9 mouse cellular contexts compared by ENCODE assay signal in the genomic region with DNA sequence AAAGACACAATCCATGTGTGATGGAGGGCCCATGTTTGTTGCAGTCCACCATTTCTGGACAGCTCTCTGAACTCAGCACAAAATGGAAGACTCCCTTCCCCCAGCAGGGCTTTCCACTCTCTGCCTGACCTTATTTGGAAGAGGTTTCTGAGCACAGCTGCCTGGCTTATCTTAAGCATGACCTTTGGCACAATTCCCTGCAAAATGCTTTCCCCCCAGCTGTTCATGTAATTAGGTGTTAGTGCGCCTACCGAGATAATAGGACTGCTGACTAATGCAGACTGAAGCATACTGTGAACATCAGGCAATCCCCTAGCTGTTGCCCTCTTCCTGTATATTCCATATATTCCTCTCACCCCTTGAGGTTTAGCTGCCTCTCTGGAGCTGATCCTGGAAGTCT. TPM values are rescaled to one million over a fixed set of nuclear protein-coding genes. Genes with fewer than 3 reads are reported as not detected.
DNase-seq lines count a peak whose midpoint lies in the region; ATAC-seq and TF ChIP-seq lines count a peak whose summit lies in the region.
"Had no signal": no experiment of that assay in that cellular context is flagged by ENCODE, and none has a peak within 500 bp of the region (broad histone marks: within the 10 kb centered on the region; RNA-seq: fewer than 3 reads in every experiment).

No protein-coding gene starts in this region.

- TF ChIP-seq POLR2A in brain, embryonic 14.5 days (IDR thresholded peaks at IDR 0.05; ENCODE audit: borderline replicate concordance, extremely low read depth, insufficient read depth, insufficient read length, poor library complexity, severe bottlenecking): no peak

- no peak for TF ChIP-seq EP300 in lung, postnatal 0 days (IDR thresholded peaks at IDR 0.05)

- H3K4me2 ChIP-seq in heart, embryonic 16.5 days (ENCODE audit: low read depth, low read length): no peak overlapping the region
- no peak overlapping the region for H3K4me2 ChIP-seq in lung, postnatal 0 days (replicated peaks; ENCODE audit: low read depth, low read length)
- H3K4me2 ChIP-seq in forebrain, embryonic 11.5 days (ENCODE audit: low read depth, low read length, severe bottlenecking): no peak overlapping the region
- H3K4me2 ChIP-seq: limb, embryonic 15.5 days had no signal

- H3K4me3 ChIP-seq in heart, embryonic 16.5 days (ENCODE audit: low read length): no peak overlapping the region
- no peak overlapping the region for H3K4me3 ChIP-seq in lung, postnatal 0 days (ENCODE audit: low read depth, low read length)
- no peak overlapping the region for H3K4me3 ChIP-seq in forebrain, embryonic 11.5 days (ENCODE audit: low read depth, low read length)
- H3K4me3 ChIP-seq: limb, embryonic 15.5 days had no signal

- peak overlapping the region; percentile 39 for H3K27ac ChIP-seq in heart, embryonic 16.5 days (ENCODE audit: low read length)
- H3K27ac ChIP-seq in lung, postnatal 0 days (ENCODE audit: low read length): no peak overlapping the region
- H3K27ac ChIP-seq in forebrain, embryonic 11.5 days (ENCODE audit: low read depth, low read length): no peak overlapping the region
- H3K27ac ChIP-seq: limb, embryonic 15.5 days had no signal

- no peak for TF ChIP-seq CTCF in brain, embryonic 14.5 days (IDR thresholded peaks at IDR 0.05; ENCODE audit: borderline replicate concordance, extremely low read depth, insufficient read depth, insufficient read length)
- no peak for TF ChIP-seq CTCF in lung, postnatal 0 days (IDR thresholded peaks at IDR 0.05)

- no peak overlapping the region for H3K9ac ChIP-seq in heart, embryonic 16.5 days (ENCODE audit: low read length)
- H3K9ac ChIP-seq in lung, postnatal 0 days (replicated peaks; ENCODE audit: low read depth): no peak overlapping the region
- H3K9ac ChIP-seq in forebrain, embryonic 11.5 days (ENCODE audit: low read length): no peak overlapping the region
- H3K9ac ChIP-seq: limb, embryonic 15.5 days had no signal

- H3K36me3 ChIP-seq in heart, embryonic 16.5 days (ENCODE audit: control insufficient read depth, insufficient read depth): no peaks in the 10 kb centered on the region
- no peaks in the 10 kb centered on the region for H3K36me3 ChIP-seq in lung, postnatal 0 days (ENCODE audit: insufficient read depth, low read length)
- H3K36me3 ChIP-seq in forebrain, embryonic 11.5 days (ENCODE audit: control insufficient read depth, insufficient read depth, low read length): no peaks in the 10 kb centered on the region
- H3K36me3 ChIP-seq: limb, embryonic 15.5 days had no signal

- peak; percentile 88 for ATAC-seq in heart, embryonic 16.5 days (replicated peaks; ENCODE audit: extremely low read depth, insufficient read depth, low FRiP score)
- ATAC-seq in lung, postnatal 0 days: peak; percentile 73
- ATAC-seq in granulocyte monocyte progenitor cell, adult 5-6 weeks (replicated peaks; ENCODE audit: poor library complexity, severe bottlenecking): no peak
- no peak for ATAC-seq in forebrain, embryonic 11.5 days (replicated peaks; ENCODE audit: low FRiP score)

- peak; percentile 63 for DNase-seq in MN1 (ENCODE audit: low spot score)
- peak; percentile 44 for DNase-seq in brain, embryonic 14.5 days (ENCODE audit: low read depth)
- peak; percentile 53 for DNase-seq in lung, postnatal 0 days (ENCODE audit: low spot score)
- DNase-seq in forebrain, embryonic 11.5 days (ENCODE audit: low spot score): no peak
- no peak for DNase-seq in thymus, adult 18-20 months
- no peak for DNase-seq in kidney, adult 18-20 months

- no peaks in the 10 kb centered on the region for H3K27me3 ChIP-seq in heart, embryonic 16.5 days (ENCODE audit: control insufficient read depth, insufficient read depth, low read length)
- H3K27me3 ChIP-seq in lung, postnatal 0 days (replicated peaks; ENCODE audit: insufficient read depth, low read length): no peaks in the 10 kb centered on the region
- H3K27me3 ChIP-seq in forebrain, embryonic 11.5 days (ENCODE audit: control insufficient read depth, insufficient read depth, low read length): no peaks in the 10 kb centered on the region
- H3K27me3 ChIP-seq: limb, embryonic 15.5 days had no signal

- H3K4me1 ChIP-seq in heart, embryonic 16.5 days (ENCODE audit: control insufficient read depth, insufficient read depth, low read length): peaks cover 7% of the 10 kb centered on the region
- H3K4me1 ChIP-seq in lung, postnatal 0 days (ENCODE audit: insufficient read depth, low read depth, low read length): no peaks in the 10 kb centered on the region
- H3K4me1 ChIP-seq in forebrain, embryonic 11.5 days (replicated peaks; ENCODE audit: control insufficient read depth, insufficient read depth, low read length): no peaks in the 10 kb centered on the region
- H3K4me1 ChIP-seq: limb, embryonic 15.5 days had no signal

- H3K9me3 ChIP-seq in heart, embryonic 16.5 days (replicated peaks; ENCODE audit: control insufficient read depth, low read length): no peaks in the 10 kb centered on the region
- no peaks in the 10 kb centered on the region for H3K9me3 ChIP-seq in lung, postnatal 0 days (ENCODE audit: low read length)
- H3K9me3 ChIP-seq in forebrain, embryonic 11.5 days (ENCODE audit: control insufficient read depth, low read length): no peaks in the 10 kb centered on the region
- H3K9me3 ChIP-seq: limb, embryonic 15.5 days had no signal

- WGBS in heart, embryonic 16.5 days: 26% methylated on average over 2 of the region's 2 CpGs
- 46% methylated on average over 2 of the region's 2 CpGs for WGBS in lung, postnatal 0 days
- 62% methylated on average over 2 of the region's 2 CpGs for WGBS in forebrain, embryonic 11.5 days

RNA-seq across cellular contexts. Expression of a gene that starts 21.4 kb away (rescaled TPM):
- 0.22 and 0.24 TPM in 2 replicates for polyA plus RNA-seq in brain, embryonic 14.5 days (2012; rRNA removed)
- 1.3 and 1.4 TPM in 2 replicates for polyA plus RNA-seq in heart, embryonic 16.5 days (2015; fragmentation: Nextera tagmentation; extraction: Ambion mirVana)
- polyA plus RNA-seq in lung, postnatal 0 days (2015; fragmentation: Nextera tagmentation; extraction: Ambion mirVana): 2.3 and 2.7 TPM in 2 replicates
- not detected in 2 replicates for total RNA-seq in granulocyte monocyte progenitor cell, adult 5-6 weeks (2014; fragmentation: Nextera tagmentation)
- not detected in 2 replicates for total RNA-seq in granulocyte monocyte progenitor cell, adult 5-6 weeks (2017)
- polyA plus RNA-seq in forebrain, embryonic 11.5 days (2014; fragmentation: Nextera tagmentation; extraction: Ambion mirVana): 0.15 and 0.28 TPM in 2 replicates

RNA-seq across cellular contexts. Expression of a gene that starts 46.3 kb away (rescaled TPM):
- 83.1 and 91.0 TPM in 2 replicates for polyA plus RNA-seq in brain, embryonic 14.5 days (2012; rRNA removed)
- 43.9 and 47.0 TPM in 2 replicates for polyA plus RNA-seq in heart, embryonic 16.5 days (2015; fragmentation: Nextera tagmentation; extraction: Ambion mirVana)
- polyA plus RNA-seq in lung, postnatal 0 days (2015; fragmentation: Nextera tagmentation; extraction: Ambion mirVana): 27.2 and 27.3 TPM in 2 replicates
- total RNA-seq in granulocyte monocyte progenitor cell, adult 5-6 weeks (2014; fragmentation: Nextera tagmentation): 50.1 and 52.1 TPM in 2 replicates
- 70.2 and 83.0 TPM in 2 replicates for total RNA-seq in granulocyte monocyte progenitor cell, adult 5-6 weeks (2017)
- polyA plus RNA-seq in forebrain, embryonic 11.5 days (2014; fragmentation: Nextera tagmentation; extraction: Ambion mirVana): 88.9 and 95.9 TPM in 2 replicates

RNA-seq across cellular contexts. Expression of a gene that starts 46.4 kb away (rescaled TPM):
- 131 and 148 TPM in 2 replicates for polyA plus RNA-seq in brain, embryonic 14.5 days (2012; rRNA removed)
- 430 and 467 TPM in 2 replicates for polyA plus RNA-seq in heart, embryonic 16.5 days (2015; fragmentation: Nextera tagmentation; extraction: Ambion mirVana)
- 266 and 277 TPM in 2 replicates for polyA plus RNA-seq in lung, postnatal 0 days (2015; fragmentation: Nextera tagmentation; extraction: Ambion mirVana)
- total RNA-seq in granulocyte monocyte progenitor cell, adult 5-6 weeks (2014; fragmentation: Nextera tagmentation): 188 and 233 TPM in 2 replicates
- total RNA-seq in granulocyte monocyte progenitor cell, adult 5-6 weeks (2017): 97.4 and 116 TPM in 2 replicates
- 172 and 184 TPM in 2 replicates for polyA plus RNA-seq in forebrain, embryonic 11.5 days (2014; fragmentation: Nextera tagmentation; extraction: Ambion mirVana)

Comparison
In these comparisons a context has a peak if more than half of its experiments do, and no peak if none do; other contexts are left out.
1. DNase-seq: peak in MN1 (single experiment), brain, embryonic 14.5 days (single experiment) and lung, postnatal 0 days (single experiment); none in forebrain, embryonic 11.5 days (single experiment), thymus, adult 18-20 months (0 of 2) and kidney, adult 18-20 months (single experiment).
2. ATAC-seq: peak in heart, embryonic 16.5 days (single experiment) and lung, postnatal 0 days (single experiment); none in granulocyte monocyte progenitor cell, adult 5-6 weeks (single experiment) and forebrain, embryonic 11.5 days (single experiment).